Mouse (Mus musculus) bone marrow macrophage, adult 2 months (primary cell): Measurements from ENCODE around the gene C130050O18Rik.

Source experiments
- CTCF ChIP-seq: IDR thresholded peaks from 2 replicates; pipeline ENCODE4 v1.5.1; 2012; ENCODE audit warnings: low read depth, mild to moderate bottlenecking, low read length, moderate library complexity
- POLR2A ChIP-seq: IDR thresholded peaks from 2 replicates; pipeline ENCODE4 v1.6.1; 2012; ENCODE audit warnings: mild to moderate bottlenecking, low read depth, low read length, borderline replicate concordance

GRCm38 (mm10) chr5:139373889-139374444 is 31.1 kb upstream of the C130050O18Rik start:
- TF ChIP-seq CTCF = no peak
- TF ChIP-seq POLR2A = no peak
